Mouse (Mus musculus) erythroblast, embryonic 14.5 days (primary cell): Measurements from ENCODE around the gene Opa1. TPM values are rescaled to one million over a fixed set of nuclear protein-coding genes. Genes with fewer than 3 reads are reported as not detected.

Source experiments
- H3K27me3 ChIP-seq: 2 replicates; pipeline ENCODE4 v1.6.1; 2012; ENCODE audit warnings: inconsistent platforms; ENCODE audit not compliant: control insufficient read depth
- H3K36me3 ChIP-seq: 2 replicates; pipeline ENCODE4 v1.6.1; 2012; ENCODE audit warnings: mild to moderate bottlenecking, inconsistent platforms; ENCODE audit not compliant: control insufficient read depth
- H3K4me1 ChIP-seq: 2 replicates; pipeline ENCODE4 v1.6.1; 2012; ENCODE audit warnings: inconsistent platforms; ENCODE audit not compliant: control insufficient read depth
- H3K4me3 ChIP-seq: replicated peaks from 2 replicates; pipeline ENCODE3; 2012; ENCODE audit warnings: moderate library complexity, mild to moderate bottlenecking, inconsistent platforms
- H3K9me3 ChIP-seq: 2 replicates; pipeline ENCODE4 v1.6.1; 2012; ENCODE audit warnings: low read length, inconsistent platforms, mixed read lengths; ENCODE audit not compliant: control insufficient read depth
- GATA1 ChIP-seq: IDR thresholded peaks from 2 replicates; pipeline ENCODE4 v1.6.1; 2012; ENCODE audit warnings: low read length, inconsistent platforms, mixed read lengths
- TAL1 ChIP-seq: IDR thresholded peaks from 3 replicates; pipeline ENCODE4 v1.6.1; 2012; ENCODE audit warnings: low read length, inconsistent platforms, mixed read lengths
- polyA plus RNA-seq: library from polyadenylated mRNA; stranded (reverse); fragments of >175 nt; gene quantifications from 2 replicates; pipeline ENCODE4 v1.2.3, GENCODE M21; 2012

Gene Opa1
- polyA plus RNA-seq, 1 experiment, result 0.54 TPM

GRCm38 (mm10) chr16:29560869-29561268, 18.3 kb upstream of the Opa1 start:
- H3K9me3 ChIP-seq, result no peaks in the 10 kb centered on the region
- no peaks in the 10 kb centered on the region for H3K4me1 ChIP-seq
- H3K27me3 ChIP-seq, result no peaks in the 10 kb centered on the region
- no peaks in the 10 kb centered on the region for H3K36me3 ChIP-seq
- H3K4me3 ChIP-seq, result no peak overlapping the region
- TF ChIP-seq TAL1, result no peak
- no peak for TF ChIP-seq GATA1

- H3K9me3 ChIP-seq, result no peaks in the 10 kb centered on the region
- H3K27me3 ChIP-seq, result peaks cover 5% of the 10 kb centered on the region; the same call in 1 of the 2 replicates
- TF ChIP-seq TAL1, result no peak
- TF ChIP-seq GATA1, result no peak
- no peak overlapping the region for H3K4me3 ChIP-seq
- peaks cover 5% of the 10 kb centered on the region for H3K4me1 ChIP-seq
- no peaks in the 10 kb centered on the region for H3K36me3 ChIP-seq
These were observed 5.1 kb upstream of the Opa1 start for GRCm38 (mm10) chr16:29574013-29574412.

- H3K4me1 ChIP-seq, result peaks cover 16% of the 10 kb centered on the region
- H3K4me3 ChIP-seq, result no peak overlapping the region
- H3K9me3 ChIP-seq, result no peaks in the 10 kb centered on the region
- peaks cover 5% of the 10 kb centered on the region; the same call in 1 of the 2 replicates for H3K27me3 ChIP-seq
- no peaks in the 10 kb centered on the region for H3K36me3 ChIP-seq
- TF ChIP-seq TAL1 (no peak), GATA1 (no peak)
These were observed 3.5 kb upstream of the Opa1 start for GRCm38 (mm10) chr16:29575620-29576019.

GRCm38 (mm10) chr16:29579787-29580176, 648 bp downstream of the Opa1 start:
- no peaks in the 10 kb centered on the region for H3K9me3 ChIP-seq
- H3K4me3 ChIP-seq, result peak overlapping the region; percentile 91
- peaks cover 9% of the 10 kb centered on the region; the same call in 1 of the 2 replicates for H3K36me3 ChIP-seq
- TF ChIP-seq TAL1 (no peak), GATA1 (no peak)
- H3K27me3 ChIP-seq, result peaks cover 2% of the 10 kb centered on the region; the same call in 1 of the 2 replicates
- H3K4me1 ChIP-seq, result peaks cover 16% of the 10 kb centered on the region

GRCm38 (mm10) chr16:29592171-29592570, 13.0 kb downstream of the Opa1 start:
- Histone ChIP-seq H3K27me3 (no peaks in the 10 kb centered on the region), H3K9me3 (no peaks in the 10 kb centered on the region), H3K36me3 (peaks cover 66% of the 10 kb centered on the region), H3K4me1 (no peaks in the 10 kb centered on the region), H3K4me3 (no peak overlapping the region)
- TF ChIP-seq GATA1 (no peak), TAL1 (no peak)

- no peak overlapping the region for H3K4me3 ChIP-seq
- no peaks in the 10 kb centered on the region for H3K9me3 ChIP-seq
- peaks cover 50% of the 10 kb centered on the region for H3K36me3 ChIP-seq
- H3K4me1 ChIP-seq, result no peaks in the 10 kb centered on the region
- H3K27me3 ChIP-seq, result no peaks in the 10 kb centered on the region
- TF ChIP-seq TAL1 (no peak), GATA1 (no peak)
These were observed 18.0 kb downstream of the Opa1 start for GRCm38 (mm10) chr16:29597122-29597521.

GRCm38 (mm10) chr16:29605546-29605945, 26.4 kb downstream of the Opa1 start:
- no peaks in the 10 kb centered on the region for H3K9me3 ChIP-seq
- H3K36me3 ChIP-seq, result peaks cover 71% of the 10 kb centered on the region

GRCm38 (mm10) chr16:29607131-29607530, 28.0 kb downstream of the Opa1 start:
- TF ChIP-seq GATA1 (no peak), TAL1 (no peak)
- H3K36me3 ChIP-seq, result peaks cover 79% of the 10 kb centered on the region
- no peaks in the 10 kb centered on the region for H3K4me1 ChIP-seq
- no peaks in the 10 kb centered on the region for H3K27me3 ChIP-seq
- H3K4me3 ChIP-seq, result no peak overlapping the region
- no peaks in the 10 kb centered on the region for H3K9me3 ChIP-seq

More at GRCm38 (mm10) chr16:29605546-29605945, 26.4 kb downstream of the Opa1 start:
- TF ChIP-seq TAL1 (no peak), GATA1 (no peak)
- H3K27me3 ChIP-seq, result no peaks in the 10 kb centered on the region
- no peak overlapping the region for H3K4me3 ChIP-seq
- H3K4me1 ChIP-seq, result no peaks in the 10 kb centered on the region

- H3K9me3 ChIP-seq, result no peaks in the 10 kb centered on the region
- no peaks in the 10 kb centered on the region for H3K27me3 ChIP-seq
- H3K4me3 ChIP-seq, result no peak overlapping the region
- H3K36me3 ChIP-seq, result peaks cover 95% of the 10 kb centered on the region
- H3K4me1 ChIP-seq, result no peaks in the 10 kb centered on the region
- TF ChIP-seq TAL1, result no peak
- TF ChIP-seq GATA1, result no peak
These were observed 35.6 kb downstream of the Opa1 start for GRCm38 (mm10) chr16:29614762-29615161.

- Histone ChIP-seq H3K4me1 (no peaks in the 10 kb centered on the region), H3K36me3 (peaks cover 90% of the 10 kb centered on the region), H3K27me3 (no peaks in the 10 kb centered on the region), H3K4me3 (no peak overlapping the region), H3K9me3 (no peaks in the 10 kb centered on the region)
- no peak for TF ChIP-seq TAL1
- TF ChIP-seq GATA1, result no peak
These were observed 49.9 kb downstream of the Opa1 start for GRCm38 (mm10) chr16:29629053-29629452.
